Mouse (Mus musculus) neural tube, embryonic 12.5 days (tissue): ENCODE data around the gene Ddx51. TPM values are rescaled to one million over a fixed set of nuclear protein-coding genes. Genes with fewer than 3 reads are reported as not detected.
A peak's percentile ranks its signal among the peaks of the same experiment; 100 is the strongest.

Experiments used
- ATAC-seq: fragments of 200-750 bp; cut with Nextera tagmentation; 2 replicates; pipeline ENCODE4 v1.8.0; 2017; ENCODE audit warnings: low read depth, mild to moderate bottlenecking, moderate TSS enrichment, moderate library complexity; ENCODE audit not compliant: low FRiP score
- H3K27ac ChIP-seq: fragments of 300-500 bp; sonication (generic); 2 replicates; pipeline ENCODE4 v1.5.1; 2016
- H3K27me3 ChIP-seq: fragments of 300-500 bp; sonication (generic); replicated peaks from 2 replicates; pipeline ENCODE4 v1.6.1; 2016; ENCODE audit warnings: mild to moderate bottlenecking
- H3K36me3 ChIP-seq: fragments of 300-500 bp; sonication (generic); 2 replicates; pipeline ENCODE4 v1.6.1; 2016; ENCODE audit warnings: mild to moderate bottlenecking
- H3K4me1 ChIP-seq: fragments of 300-500 bp; sonication (generic); 2 replicates; pipeline ENCODE4 v1.6.1; 2016
- H3K4me2 ChIP-seq: fragments of 300-500 bp; sonication (generic); replicated peaks from 2 replicates; pipeline ENCODE4 v1.6.1; 2016; ENCODE audit warnings: mild to moderate bottlenecking
- H3K4me3 ChIP-seq: fragments of 300-500 bp; sonication (generic); 2 replicates; pipeline ENCODE4 v1.5.1; 2016
- H3K9ac ChIP-seq: fragments of 300-500 bp; sonication (generic); 2 replicates; pipeline ENCODE4 v1.6.1; 2016; ENCODE audit warnings: mild to moderate bottlenecking
- H3K9me3 ChIP-seq: fragments of 300-500 bp; sonication (generic); 2 replicates; pipeline ENCODE4 v1.6.1; 2016; ENCODE audit warnings: mild to moderate bottlenecking
- WGBS: fragments of 180-500 bp; shearing (Covaris S2); methylation state at CpG from one replicate; pipeline ENCODE4 v1.1.7; 2016; 5-methylcytosine and 5-hydroxymethylcytosine counted together
- polyA plus RNA-seq: library from polyadenylated mRNA; unstranded; fragments of >200 nt; fragmentation: Nextera tagmentation; extraction: Ambion mirVana; gene quantifications from 2 replicates; pipeline ENCODE4 v1.2.1, GENCODE M21; 2016

Gene Ddx51
- polyA plus RNA-seq, 1 experiment from 2014 or later: 33.9 TPM

GRCm38 (mm10) chr5:110627351-110627750, 25.9 kb upstream of the Ddx51 start:
- ATAC-seq: no peak
- Histone ChIP-seq H3K4me1 (peaks cover 6% of the 10 kb centered on the region; the same call in 1 of the 2 replicates), H3K36me3 (no peaks in the 10 kb centered on the region), H3K27ac (no peak overlapping the region), H3K4me3 (no peak overlapping the region), H3K27me3 (no peaks in the 10 kb centered on the region), H3K9ac (no peak overlapping the region), H3K9me3 (no peaks in the 10 kb centered on the region), H3K4me2 (no peak overlapping the region)
- 83% methylated on average over 10 of the region's 10 CpGs for WGBS

- peaks cover 6% of the 10 kb centered on the region; the same call in 1 of the 2 replicates for H3K4me1 ChIP-seq
- ATAC-seq: no peak
- no peaks in the 10 kb centered on the region for H3K27me3 ChIP-seq
- no peak overlapping the region for H3K4me3 ChIP-seq
- H3K9ac ChIP-seq: no peak overlapping the region
- no peak overlapping the region for H3K27ac ChIP-seq
- H3K9me3 ChIP-seq: no peaks in the 10 kb centered on the region
- 21% methylated on average over 19 of the region's 19 CpGs for WGBS
- H3K36me3 ChIP-seq: no peaks in the 10 kb centered on the region
- H3K4me2 ChIP-seq: peak overlapping the region; percentile 39; the same call in 1 of the 2 replicates
Measured at GRCm38 (mm10) chr5:110628156-110628555, 25.1 kb upstream of the Ddx51 start.

- Histone ChIP-seq H3K9ac (no peak overlapping the region), H3K27ac (no peak overlapping the region), H3K36me3 (no peaks in the 10 kb centered on the region), H3K4me1 (peaks cover 6% of the 10 kb centered on the region; the same call in 1 of the 2 replicates), H3K9me3 (no peaks in the 10 kb centered on the region), H3K4me2 (no peak overlapping the region), H3K4me3 (no peak overlapping the region), H3K27me3 (no peaks in the 10 kb centered on the region)
- 78% methylated on average over 2 of the region's 2 CpGs for WGBS
- ATAC-seq: no peak
Measured at GRCm38 (mm10) chr5:110629525-110630120, 23.6 kb upstream of the Ddx51 start.

GRCm38 (mm10) chr5:110635951-110636707, 17.1 kb upstream of the Ddx51 start:
- Histone ChIP-seq H3K4me1 (no peaks in the 10 kb centered on the region), H3K4me2 (no peak overlapping the region), H3K36me3 (no peaks in the 10 kb centered on the region), H3K27ac (no peak overlapping the region), H3K9me3 (no peaks in the 10 kb centered on the region), H3K27me3 (no peaks in the 10 kb centered on the region), H3K4me3 (no peak overlapping the region), H3K9ac (no peak overlapping the region)
- WGBS: 51% methylated on average over 6 of the region's 6 CpGs
- no peak for ATAC-seq

GRCm38 (mm10) chr5:110638306-110639074, 14.8 kb upstream of the Ddx51 start:
- Histone ChIP-seq H3K4me1 (no peaks in the 10 kb centered on the region), H3K9me3 (no peaks in the 10 kb centered on the region), H3K4me2 (no peak overlapping the region), H3K36me3 (no peaks in the 10 kb centered on the region), H3K27ac (no peak overlapping the region), H3K9ac (no peak overlapping the region), H3K27me3 (no peaks in the 10 kb centered on the region), H3K4me3 (no peak overlapping the region)
- ATAC-seq: no peak
- WGBS: 78% methylated on average over 7 of the region's 7 CpGs

- Histone ChIP-seq H3K27me3 (no peaks in the 10 kb centered on the region), H3K4me2 (peak overlapping the region; percentile 33), H3K27ac (no peak overlapping the region), H3K4me1 (no peaks in the 10 kb centered on the region), H3K36me3 (no peaks in the 10 kb centered on the region), H3K4me3 (no peak overlapping the region), H3K9me3 (no peaks in the 10 kb centered on the region), H3K9ac (no peak overlapping the region)
- ATAC-seq: no peak
- WGBS: 25% methylated on average over 12 of the region's 12 CpGs
Measured at GRCm38 (mm10) chr5:110639459-110639858, 13.8 kb upstream of the Ddx51 start.

- no peak for ATAC-seq
- no peak overlapping the region for H3K4me2 ChIP-seq
- peaks cover 56% of the 10 kb centered on the region for H3K36me3 ChIP-seq
- no peak overlapping the region for H3K9ac ChIP-seq
- no peak overlapping the region for H3K27ac ChIP-seq
- no peaks in the 10 kb centered on the region for H3K9me3 ChIP-seq
- no peaks in the 10 kb centered on the region for H3K27me3 ChIP-seq
- H3K4me1 ChIP-seq: no peaks in the 10 kb centered on the region
- H3K4me3 ChIP-seq: no peak overlapping the region
Measured at GRCm38 (mm10) chr5:110646377-110646776, 6.9 kb upstream of the Ddx51 start.

GRCm38 (mm10) chr5:110653686-110654085, 435 bp downstream of the Ddx51 start:
- peaks cover 72% of the 10 kb centered on the region for H3K36me3 ChIP-seq
- no peak overlapping the region for H3K27ac ChIP-seq
- H3K4me2 ChIP-seq: peak overlapping the region; percentile 86

GRCm38 (mm10) chr5:110659682-110660081, 6.4 kb downstream of the Ddx51 start:
- no peak for ATAC-seq
- H3K36me3 ChIP-seq: peaks cover 88% of the 10 kb centered on the region
- H3K9ac ChIP-seq: no peak overlapping the region
- H3K27ac ChIP-seq: no peak overlapping the region
- H3K27me3 ChIP-seq: no peaks in the 10 kb centered on the region
- no peaks in the 10 kb centered on the region for H3K4me1 ChIP-seq
- H3K4me2 ChIP-seq: no peak overlapping the region
- no peaks in the 10 kb centered on the region for H3K9me3 ChIP-seq
- H3K4me3 ChIP-seq: no peak overlapping the region

More at GRCm38 (mm10) chr5:110653686-110654085, 435 bp downstream of the Ddx51 start:
- Histone ChIP-seq H3K9me3 (no peaks in the 10 kb centered on the region), H3K4me1 (peaks cover 16% of the 10 kb centered on the region), H3K9ac (peak overlapping the region; percentile 82), H3K4me3 (peak overlapping the region; percentile 89), H3K27me3 (no peaks in the 10 kb centered on the region)
- WGBS: 2% methylated on average over 37 of the region's 37 CpGs
- peak; percentile 64 for ATAC-seq

GRCm38 (mm10) chr5:110664041-110664440, 10.8 kb downstream of the Ddx51 start:
- Histone ChIP-seq H3K4me1 (no peaks in the 10 kb centered on the region), H3K9me3 (no peaks in the 10 kb centered on the region), H3K9ac (no peak overlapping the region), H3K27ac (no peak overlapping the region), H3K4me3 (no peak overlapping the region), H3K36me3 (peaks cover 87% of the 10 kb centered on the region), H3K4me2 (no peak overlapping the region), H3K27me3 (no peaks in the 10 kb centered on the region)
- WGBS: 95% methylated on average over 2 of the region's 2 CpGs
- ATAC-seq: no peak

GRCm38 (mm10) chr5:110664750-110665269, 11.6 kb downstream of the Ddx51 start:
- H3K4me2 ChIP-seq: no peak overlapping the region
- H3K9me3 ChIP-seq: no peaks in the 10 kb centered on the region
- 92% methylated on average over 2 of the region's 2 CpGs for WGBS

GRCm38 (mm10) chr5:110665486-110666121, 12.4 kb downstream of the Ddx51 start:
- no peak for ATAC-seq
- no peak overlapping the region for H3K9ac ChIP-seq
- no peak overlapping the region for H3K4me2 ChIP-seq
- peaks cover 86% of the 10 kb centered on the region for H3K36me3 ChIP-seq
- H3K4me3 ChIP-seq: no peak overlapping the region
- 66% methylated on average over 6 of the region's 6 CpGs for WGBS
- no peak overlapping the region for H3K27ac ChIP-seq
- H3K9me3 ChIP-seq: no peaks in the 10 kb centered on the region
- no peaks in the 10 kb centered on the region for H3K4me1 ChIP-seq
- H3K27me3 ChIP-seq: no peaks in the 10 kb centered on the region

More at GRCm38 (mm10) chr5:110664750-110665269, 11.6 kb downstream of the Ddx51 start:
- H3K36me3 ChIP-seq: peaks cover 86% of the 10 kb centered on the region
- H3K27me3 ChIP-seq: no peaks in the 10 kb centered on the region
- no peak overlapping the region for H3K9ac ChIP-seq
- H3K4me1 ChIP-seq: no peaks in the 10 kb centered on the region
- no peak overlapping the region for H3K4me3 ChIP-seq
- no peak overlapping the region for H3K27ac ChIP-seq
- no peak for ATAC-seq
